Mouse (Mus musculus) lung, adult 2 months (tissue): ENCODE measurements around the gene Kifc5b. TPM values are rescaled to one million over a fixed set of nuclear protein-coding genes. Genes with fewer than 3 reads are reported as not detected.
A peak's percentile ranks its signal among the peaks of the same experiment; 100 is the strongest.

Experiments
- DNase-seq: peaks from one replicate; pipeline ENCODE4 v3.0.0; 2022
- H3K4me1 ChIP-seq: fragments of 200-500 bp; 2 replicates; pipeline ENCODE4 v1.6.1; 2011; ENCODE audit warnings: low read length; ENCODE audit not compliant: control insufficient read depth, insufficient read depth
- H3K4me3 ChIP-seq: fragments of 200-500 bp; replicated peaks from 2 replicates; pipeline ENCODE3; 2011; ENCODE audit warnings: low read depth, mild to moderate bottlenecking, control low read depth, low read length; ENCODE audit errors: extremely low read depth
- CTCF ChIP-seq: fragments of 200-500 bp; IDR thresholded peaks from 2 replicates; pipeline ENCODE4 v1.5.1; 2011; ENCODE audit warnings: mild to moderate bottlenecking, low read length, control low read depth; ENCODE audit not compliant: insufficient read depth
- POLR2A ChIP-seq: fragments of 200-500 bp; IDR thresholded peaks from 2 replicates; pipeline ENCODE4 v1.6.1; 2011; ENCODE audit warnings: low read depth, mild to moderate bottlenecking, control low read depth, low read length, borderline replicate concordance; ENCODE audit errors: extremely low read depth
- WGBS: fragments of 180-500 bp; shearing (Covaris S2); methylation state at CpG from one replicate; pipeline ENCODE4 v1.1.7; 2018; 5-methylcytosine and 5-hydroxymethylcytosine counted together
- polyA plus RNA-seq: library from polyadenylated mRNA; depleted of rRNA; stranded (reverse); fragments of >200 nt; gene quantifications from 2 replicates; pipeline ENCODE4 v1.2.3, GENCODE M21; 2012

Gene Kifc5b
- polyA plus RNA-seq, 1 experiment = 1.5 TPM

DNA sequence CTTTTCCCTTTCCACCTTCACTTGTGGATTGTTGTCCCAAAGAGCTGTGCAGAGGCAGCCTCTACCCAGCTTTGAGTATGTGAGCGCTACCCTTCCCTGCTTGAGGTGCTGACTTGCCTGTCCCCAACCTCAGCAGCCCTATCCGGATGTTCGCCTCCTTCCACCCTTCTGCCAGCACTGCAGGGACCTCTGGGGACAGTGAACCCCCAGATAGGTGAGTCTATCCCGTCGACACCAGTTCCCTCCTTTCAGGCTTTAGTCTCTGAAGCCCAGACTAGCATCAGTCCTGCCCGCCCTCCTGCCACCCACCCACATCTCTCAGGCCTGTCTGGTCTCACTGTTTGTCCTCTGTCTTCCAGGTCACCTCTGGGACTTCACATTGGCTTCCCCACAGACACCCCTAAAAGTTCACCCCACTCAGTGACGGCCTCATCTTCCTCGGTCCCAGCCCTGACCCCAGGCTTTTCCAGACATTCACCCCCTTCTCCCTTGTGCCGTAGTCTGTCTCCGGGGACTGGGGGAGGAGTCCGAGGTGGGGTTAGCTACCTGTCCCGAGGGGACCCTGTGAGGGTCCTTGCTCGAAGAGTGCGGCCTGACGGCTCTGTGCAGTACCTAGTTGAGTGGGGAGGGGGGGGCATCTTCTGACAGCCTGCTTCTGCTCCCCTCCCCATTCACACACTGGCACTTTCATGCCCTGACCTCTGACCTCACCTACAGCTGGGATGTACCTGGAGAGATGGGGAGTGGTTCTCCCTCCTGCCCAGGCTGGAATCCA lies 20.2 kb downstream of the Kifc5b start:
- DNase-seq = no peak
- no peak overlapping the region for H3K4me3 ChIP-seq
- TF ChIP-seq CTCF (no peak), POLR2A (no peak)
- peaks cover 9% of the 10 kb centered on the region for H3K4me1 ChIP-seq
- WGBS = 83% methylated on average over 15 of the region's 15 CpGs

DNA sequence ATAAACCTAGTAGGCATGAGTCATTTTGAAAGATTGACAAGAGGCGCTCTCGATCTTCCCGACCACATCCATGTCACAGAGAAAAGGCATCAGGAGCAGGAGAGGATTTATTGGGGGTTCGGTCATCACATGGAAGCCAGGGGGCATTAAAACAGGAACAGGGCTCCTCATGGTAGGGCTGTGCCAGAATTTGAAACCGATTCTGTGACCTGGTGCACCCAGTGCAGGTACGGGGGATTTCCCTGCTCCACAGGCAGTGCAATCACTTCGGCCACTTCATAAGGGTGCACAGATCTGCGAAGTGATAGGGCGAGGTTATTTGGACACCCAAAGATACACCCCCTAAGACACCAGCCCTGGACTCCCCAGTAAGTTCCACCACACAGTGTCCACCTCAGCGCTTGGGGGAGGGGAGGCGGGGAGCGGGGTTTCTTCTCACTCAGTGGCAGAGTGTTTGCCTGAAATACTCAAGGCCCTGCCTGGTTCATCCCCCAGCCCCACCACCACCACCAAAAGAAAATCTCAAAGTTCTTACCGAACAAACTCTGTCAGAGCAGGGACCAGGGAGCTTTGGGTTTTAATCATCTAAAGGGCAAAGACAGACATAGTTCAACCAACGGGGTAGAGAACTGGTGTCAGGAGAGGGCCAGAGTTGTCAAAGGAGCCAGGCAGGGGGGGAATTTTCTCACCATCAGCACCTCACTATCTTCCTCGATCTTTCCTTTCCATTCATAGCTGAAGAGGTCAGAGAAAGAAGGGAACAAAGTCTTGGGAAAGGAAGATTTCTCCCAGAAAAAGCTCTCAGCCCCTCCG lies 21.2 kb downstream of the Kifc5b start:
- WGBS = 45% methylated on average over 16 of the region's 16 CpGs
- DNase-seq = no peak
- Histone ChIP-seq H3K4me1 (peaks cover 9% of the 10 kb centered on the region), H3K4me3 (peak overlapping the region; percentile 80)
- TF ChIP-seq POLR2A = no peak
- no peak for TF ChIP-seq CTCF

DNA sequence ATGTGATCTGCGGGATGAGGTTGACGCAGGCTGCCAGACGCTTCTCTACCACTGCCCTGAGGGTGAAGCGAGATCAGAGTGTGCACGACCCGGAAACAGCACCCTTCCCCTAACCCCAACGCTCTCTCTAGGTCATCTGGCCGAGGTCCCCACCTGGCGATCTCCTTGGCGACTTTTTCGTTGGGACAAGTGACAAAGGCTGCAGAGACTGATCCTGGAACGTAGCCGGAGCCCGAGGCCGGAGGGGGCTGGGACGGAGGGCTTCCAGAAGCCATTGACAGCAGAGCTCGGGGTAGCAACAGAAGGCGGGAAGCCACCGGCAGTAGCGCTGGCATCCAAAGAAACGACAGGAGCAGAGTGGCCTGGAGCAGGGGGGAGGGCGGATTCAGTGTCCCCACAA lies 21.8 kb downstream of the Kifc5b start:
- Histone ChIP-seq H3K4me1 (peaks cover 9% of the 10 kb centered on the region), H3K4me3 (peak overlapping the region; percentile 80)
- DNase-seq = no peak
- TF ChIP-seq CTCF (no peak), POLR2A (no peak)
- WGBS = under 1% methylated on average over 22 of the region's 22 CpGs

DNA sequence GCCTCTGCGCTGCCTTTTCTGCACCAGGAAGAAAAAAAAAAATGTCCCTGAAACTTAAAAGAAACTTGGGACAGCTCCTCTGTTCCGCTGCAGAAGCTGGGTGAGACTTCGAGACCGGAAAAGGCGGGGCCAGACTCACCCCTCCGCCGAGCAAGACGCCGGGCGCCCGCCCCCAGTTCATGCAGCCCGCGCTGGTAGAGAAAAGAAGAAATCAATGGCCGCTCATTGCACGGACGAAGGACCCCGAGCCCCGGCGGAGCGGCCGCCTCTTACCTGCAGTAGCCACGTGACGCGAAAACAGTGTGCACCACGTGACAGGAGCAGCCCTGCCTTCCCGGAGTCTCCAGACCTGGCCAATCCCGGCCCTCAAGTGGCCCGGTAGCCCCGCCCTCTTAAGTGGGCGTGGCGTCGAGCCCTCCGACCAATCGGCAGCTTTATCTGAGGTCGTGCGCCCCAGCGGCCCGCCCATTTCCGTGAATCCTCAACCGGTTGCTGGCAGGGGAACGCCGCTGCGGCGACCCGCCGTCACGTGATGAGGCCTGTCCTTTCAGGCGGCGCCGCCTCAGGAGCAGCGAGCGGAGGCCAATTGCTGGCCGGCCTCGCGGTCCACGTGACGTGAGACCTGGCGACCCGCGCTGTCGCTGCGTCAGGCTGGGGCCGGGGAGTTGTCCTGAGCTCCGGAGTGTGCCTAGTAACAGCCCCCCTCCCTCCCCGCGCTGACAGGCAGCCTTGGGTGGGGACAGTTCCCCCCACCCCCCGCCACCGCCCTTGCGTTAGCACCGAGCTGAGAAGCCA lies 22.5 kb downstream of the Kifc5b start, which contains the start of gene Cuta:
TSS of gene Cuta (minus strand) at position 392 of the 795 bp plus-strand sequence.
- peak; percentile 99 for TF ChIP-seq POLR2A
- no peak for TF ChIP-seq CTCF
- under 1% methylated on average over 70 of the region's 70 CpGs for WGBS
- peak within 1 kb of the TSS; percentile 80 for H3K4me3 ChIP-seq

DNA sequence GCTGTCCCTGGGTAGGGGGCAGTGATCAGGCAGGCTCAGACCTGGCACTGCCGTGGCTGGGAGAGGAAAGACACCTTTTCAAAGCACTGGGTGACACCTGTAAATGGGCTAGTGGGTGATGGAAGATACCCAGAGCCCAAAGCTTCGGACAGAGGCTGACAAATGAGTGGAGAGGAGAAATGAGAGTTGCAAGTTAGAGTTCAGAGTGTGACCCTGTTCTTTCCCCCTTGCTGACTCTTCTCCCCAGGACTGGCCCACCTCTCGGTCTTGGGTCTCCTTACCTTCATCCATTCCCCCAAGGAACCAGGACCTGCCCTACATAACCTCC lies 23.0 kb downstream of the Kifc5b start:
- Histone ChIP-seq H3K4me3 (peak overlapping the region; percentile 60), H3K4me1 (0 out of 2 replicates have a peak, but pooled peaks cover 3% of the 10 kb centered on the region)
- DNase-seq = no peak
- WGBS = 9% methylated on average over 3 of the region's 3 CpGs
- TF ChIP-seq POLR2A (no peak), CTCF (no peak)

More for the DNA sequence above, 22.5 kb downstream of the Kifc5b start, which contains the start of gene Cuta:
- DNase-seq = peak; percentile 99
- H3K4me1 ChIP-seq = peaks cover 5% of the 10 kb centered on the region; the same call in 1 of the 2 replicates

DNA sequence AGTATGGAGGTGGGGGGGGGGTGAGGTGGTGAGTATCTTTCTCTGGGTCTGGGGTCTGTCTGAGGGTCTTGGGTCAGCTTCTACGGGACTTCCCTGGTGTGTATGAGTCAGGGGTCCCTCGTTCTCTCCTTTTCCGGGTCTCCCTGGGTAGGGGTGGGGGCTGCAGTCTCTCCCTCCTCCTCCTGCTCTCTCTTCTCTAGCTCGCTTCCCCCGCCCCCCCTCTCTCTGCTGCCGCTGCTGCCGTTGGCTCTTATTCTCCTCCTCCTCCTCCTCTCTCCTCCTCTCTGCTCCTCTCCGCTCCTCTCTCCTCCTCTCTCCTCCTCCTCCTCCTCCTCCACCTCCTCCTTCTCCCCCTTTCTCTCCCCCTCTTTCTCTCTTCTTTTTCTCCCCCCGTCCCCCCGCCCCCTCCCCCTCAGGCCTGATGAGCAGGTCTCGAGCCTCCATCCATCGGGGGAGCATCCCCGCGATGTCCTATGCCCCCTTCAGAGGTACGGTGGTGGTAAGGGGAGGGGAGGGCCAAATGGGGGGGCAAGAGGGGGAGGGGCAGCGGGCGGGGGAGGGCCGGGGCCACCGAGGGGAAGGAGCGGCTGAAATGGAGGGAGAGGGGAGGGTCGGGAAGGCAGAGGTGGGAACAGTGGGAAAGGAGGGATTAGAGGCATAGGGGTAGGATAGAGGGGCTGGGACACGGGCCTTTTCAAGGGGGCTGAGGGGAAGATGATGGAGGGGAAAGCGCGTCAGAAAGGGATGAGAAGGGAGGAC lies 24.3 kb downstream of the Kifc5b start, which contains the start of gene Syngap1:
TSS of gene Syngap1 (plus strand) at position 223 of the 759 bp plus-strand sequence.
- WGBS = 6% methylated on average over 19 of the region's 24 CpGs
- Histone ChIP-seq H3K4me3 (no peak within 1 kb of the TSS), H3K4me1 (0 out of 2 replicates have a peak, but pooled peaks cover 3% of the 10 kb centered on the region)
- TF ChIP-seq CTCF = no peak
- no peak for TF ChIP-seq POLR2A
- DNase-seq = no peak

DNA sequence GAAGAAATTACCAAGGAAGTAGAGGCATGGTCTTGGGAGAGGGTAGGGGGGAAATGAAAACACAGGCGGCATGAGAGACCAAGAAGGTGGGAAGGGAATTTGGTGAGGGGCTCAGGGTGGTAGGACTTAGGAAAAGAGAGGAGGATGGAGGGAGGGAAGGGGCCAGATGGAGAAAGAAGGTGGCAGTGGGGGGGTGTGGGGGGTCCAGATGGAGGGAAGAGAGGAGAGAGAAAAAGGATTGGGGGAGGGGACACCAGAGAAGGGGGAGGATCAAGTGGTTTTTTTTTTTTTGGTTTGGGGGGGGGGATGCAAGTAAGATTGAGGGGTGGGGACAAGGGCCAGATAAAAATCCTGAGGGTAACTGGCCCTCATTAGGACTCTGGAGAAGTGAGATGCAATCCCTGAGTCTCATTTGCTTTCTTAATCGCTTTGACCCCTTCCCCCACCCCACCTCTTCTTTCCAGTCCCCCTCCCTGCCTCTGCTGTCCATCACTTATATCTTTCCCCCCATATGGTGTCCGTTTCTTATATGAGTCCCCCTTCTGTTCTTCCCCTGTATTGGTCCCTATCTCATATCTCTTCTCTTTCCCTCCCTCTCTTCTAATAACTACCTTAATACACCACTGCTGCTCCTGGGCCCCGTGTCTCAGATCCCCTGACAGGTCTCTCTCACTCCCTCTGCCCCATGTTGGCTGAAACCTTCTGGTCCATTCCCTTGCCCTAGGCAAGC lies 25.1 kb downstream of the Kifc5b start:
- Histone ChIP-seq H3K4me3 (no peak overlapping the region), H3K4me1 (0 out of 2 replicates have a peak, but pooled peaks cover 3% of the 10 kb centered on the region)
- WGBS = 20% methylated on average over 4 of the region's 4 CpGs
- TF ChIP-seq POLR2A (no peak), CTCF (no peak)
- DNase-seq = no peak
